Mouse (Mus musculus) right cerebral cortex, adult 2 months (tissue): ENCODE measurements around the gene Ltk.

Experiments used
- DNase-seq, 2 experiments: peaks; one replicate each; pipeline ENCODE4 v3.0.0; 2021 to 2022; ENCODE audit warnings: low spot score in 2 of 2

Ltk gene

DNA sequence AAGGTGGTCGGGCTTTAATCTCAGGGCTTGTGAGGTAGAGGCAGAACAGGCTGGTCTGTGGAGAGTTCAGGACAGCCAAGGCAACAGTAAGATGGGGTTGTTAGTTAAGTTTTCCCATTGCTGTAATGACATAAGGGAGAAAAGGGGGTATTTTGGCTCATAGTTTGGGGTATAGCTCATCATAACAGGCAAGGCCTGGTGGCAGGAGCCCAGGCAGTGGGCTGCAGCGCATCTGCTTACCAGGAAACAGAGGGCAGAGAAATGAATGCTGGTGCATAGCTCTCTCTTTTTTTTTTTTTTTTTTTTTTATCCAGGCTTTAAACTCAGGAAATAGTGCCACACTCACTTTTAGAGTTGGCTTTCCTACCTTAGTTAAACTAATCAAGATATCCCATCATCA, 57.1 kb downstream of the Ltk start:
- DNase-seq = no peak
